Mouse (Mus musculus): ENCODE data around the gene F2rl3.

F2rl3 gene

DNA sequence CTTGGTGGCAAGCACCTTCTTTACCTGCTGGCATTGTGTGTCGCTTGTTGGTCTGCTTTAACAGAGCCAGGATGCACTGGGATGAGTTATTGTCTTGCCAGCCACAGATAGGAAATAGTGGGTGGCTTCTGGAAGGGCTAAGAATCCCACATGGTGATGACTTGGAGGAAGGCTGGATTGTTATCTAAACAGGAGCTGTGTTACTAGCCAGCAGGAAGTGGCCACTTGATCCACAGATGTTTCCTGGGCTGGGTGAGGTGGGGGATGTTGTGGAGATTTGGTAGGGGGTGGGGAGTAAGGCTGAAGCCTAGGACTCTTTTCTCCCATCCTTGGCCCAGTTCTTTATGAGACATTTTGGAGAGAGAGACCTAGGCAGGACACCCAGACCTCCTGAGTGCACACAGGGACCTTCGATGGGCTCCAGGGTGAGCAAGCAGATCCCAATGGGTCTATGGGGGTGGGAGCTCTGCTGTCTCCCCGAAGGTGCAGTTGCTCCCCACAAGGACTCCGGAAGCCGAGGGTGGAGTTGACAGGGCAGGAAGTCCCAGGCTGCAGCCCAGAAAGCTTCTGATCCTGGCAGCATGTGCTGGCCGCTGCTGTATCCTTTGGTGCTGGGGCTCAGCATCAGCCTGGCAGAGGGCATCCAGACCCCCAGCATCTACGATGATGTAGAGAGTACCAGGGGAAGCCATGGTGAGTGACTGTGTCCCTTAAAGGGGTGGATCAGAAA, at the start of gene F2rl3:
F2rl3 (plus strand) TSS at position 559 of the 730 bp plus-strand sequence.
- DNase-seq (ENCODE audit: low spot score in 2 of 2): no peak

DNA sequence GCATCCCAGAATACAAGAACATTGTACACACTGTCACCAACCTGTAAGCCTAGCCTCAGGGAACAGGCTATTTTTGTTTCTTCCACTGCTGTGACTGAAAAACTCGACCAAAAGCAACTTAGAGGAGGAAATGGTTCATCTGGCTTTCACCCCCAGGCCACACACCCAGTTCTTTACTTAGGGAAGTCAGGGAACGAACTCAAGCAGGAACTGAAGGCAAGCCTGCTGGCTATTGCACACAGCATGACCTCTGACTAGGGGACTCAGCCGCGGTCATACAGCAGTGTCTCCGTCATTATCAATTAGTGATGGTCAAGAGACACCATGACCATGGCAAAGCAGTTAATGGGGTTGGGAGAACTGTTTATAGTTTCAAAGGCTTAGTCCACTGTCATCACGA, 49.1 kb upstream of the F2rl3 start:
- no peak for DNase-seq (ENCODE audit: low spot score in 2 of 2)

DNA sequence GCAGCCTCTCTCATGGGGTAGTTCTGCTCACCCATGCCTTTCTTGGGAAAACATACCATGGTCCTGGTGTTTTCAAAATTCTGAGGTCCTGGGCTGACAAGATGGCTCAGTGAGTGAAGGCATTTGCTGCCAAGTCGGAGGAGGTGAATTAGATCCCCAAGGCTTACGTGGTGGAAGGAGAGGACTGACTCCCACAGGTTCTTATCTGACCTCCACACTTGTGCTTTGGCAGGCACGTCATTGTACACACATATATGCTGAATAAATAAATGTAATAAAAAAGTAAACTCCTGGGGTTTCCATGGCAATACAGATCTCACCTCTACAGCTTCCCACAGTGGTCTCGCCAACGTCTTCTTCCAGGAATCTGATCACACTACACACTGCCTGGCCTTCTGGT, 45.1 kb upstream of the F2rl3 start:
- no peak for DNase-seq (ENCODE audit: low spot score in 2 of 2)

- DNase-seq (ENCODE audit: low spot score in 2 of 2): no peak
Observed at GRCm38 (mm10) chr8:72720541-72720940, 41.1 kb upstream of the F2rl3 start.

DNA sequence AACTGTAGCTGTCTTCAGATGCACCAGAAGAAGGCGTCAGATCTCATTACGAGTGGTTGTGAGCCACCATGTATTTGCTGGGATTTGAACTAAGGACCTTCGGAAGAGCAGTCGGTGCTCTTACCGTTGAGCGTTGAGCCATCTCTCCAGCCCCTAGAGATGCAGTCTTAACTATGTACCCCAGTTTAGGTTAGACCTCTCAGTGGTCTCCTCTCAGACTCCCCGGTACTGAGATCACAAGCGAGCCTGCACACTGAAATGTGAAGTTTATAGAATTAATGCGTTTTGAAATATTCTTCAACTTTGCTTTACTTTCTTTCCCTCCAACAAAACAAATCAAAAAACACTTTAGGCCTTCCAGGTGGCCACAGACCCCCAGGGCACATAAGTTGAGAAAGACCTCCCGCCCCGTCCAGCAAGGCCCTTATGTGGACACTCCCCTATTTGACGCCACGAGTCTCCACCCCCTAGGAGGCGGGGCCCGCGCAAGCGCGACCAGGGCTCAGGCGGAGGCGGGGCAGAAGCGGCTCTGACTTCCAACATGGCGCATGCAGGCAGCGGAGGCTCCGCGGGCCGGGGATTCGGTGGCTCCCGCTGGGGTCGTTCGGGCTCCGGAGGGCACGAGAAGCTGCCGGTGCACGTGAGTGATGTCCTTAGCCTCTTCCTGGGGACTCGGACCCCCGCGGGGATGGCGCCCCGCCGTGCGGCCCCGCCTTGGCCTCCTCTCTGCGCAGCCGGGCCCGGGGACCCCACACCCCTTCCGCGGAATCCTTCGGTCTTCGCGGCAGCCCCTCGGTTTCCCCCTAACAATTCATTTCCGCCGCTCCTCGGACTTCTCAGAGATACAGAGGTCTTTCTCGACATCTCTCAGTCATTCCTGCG, 38.7 kb upstream of the F2rl3 start, which contains the start of gene Sin3b:
Sin3b (plus strand) TSS at position 517 of the 882 bp plus-strand sequence.
- peak; percentile 84 to 89 for DNase-seq (ENCODE audit: low spot score in 2 of 2)

DNA sequence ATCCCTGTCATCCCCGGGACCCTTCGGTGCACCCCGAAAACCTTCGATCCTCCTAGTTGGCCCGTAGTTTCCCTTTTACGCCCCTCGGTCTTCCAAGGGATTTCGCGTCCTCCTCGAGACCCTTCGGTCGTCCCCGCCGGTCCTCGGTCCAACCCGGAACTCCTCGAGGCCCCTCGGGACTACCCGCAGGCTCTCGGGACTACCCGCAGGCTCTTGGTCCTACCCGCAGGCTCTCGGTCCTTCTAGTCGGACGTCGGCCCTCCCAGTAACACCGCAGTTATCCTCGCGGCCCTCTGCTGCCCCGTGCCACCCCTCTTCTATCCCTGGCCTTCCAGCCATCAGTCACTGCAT, 38.1 kb upstream of the F2rl3 start:
- DNase-seq (ENCODE audit: low spot score in 2 of 2): no peak

DNA sequence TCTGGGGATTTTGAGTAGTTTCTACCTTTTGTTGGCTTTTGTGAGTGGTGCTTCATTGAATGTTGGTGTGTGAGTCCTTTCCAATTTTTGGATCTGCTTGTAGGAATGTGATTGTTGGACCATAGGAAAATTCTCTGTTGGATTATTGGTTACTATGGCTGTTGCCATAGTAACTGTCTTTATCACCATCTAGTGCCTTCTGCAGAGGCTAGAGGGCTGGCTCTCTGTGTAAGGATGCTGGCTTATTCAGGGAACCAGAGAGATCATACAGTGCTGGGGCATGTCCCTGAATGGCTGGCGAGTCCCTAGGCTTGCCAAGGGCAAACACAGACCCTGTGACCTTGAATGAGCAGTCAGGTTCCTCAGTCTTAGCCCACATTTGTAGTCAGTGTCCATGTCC, 33.0 kb upstream of the F2rl3 start:
- no peak for DNase-seq (ENCODE audit: low spot score in 2 of 2)

- no peak for DNase-seq (ENCODE audit: low spot score in 2 of 2)
Observed at GRCm38 (mm10) chr8:72735001-72735400, 26.7 kb upstream of the F2rl3 start.

DNA sequence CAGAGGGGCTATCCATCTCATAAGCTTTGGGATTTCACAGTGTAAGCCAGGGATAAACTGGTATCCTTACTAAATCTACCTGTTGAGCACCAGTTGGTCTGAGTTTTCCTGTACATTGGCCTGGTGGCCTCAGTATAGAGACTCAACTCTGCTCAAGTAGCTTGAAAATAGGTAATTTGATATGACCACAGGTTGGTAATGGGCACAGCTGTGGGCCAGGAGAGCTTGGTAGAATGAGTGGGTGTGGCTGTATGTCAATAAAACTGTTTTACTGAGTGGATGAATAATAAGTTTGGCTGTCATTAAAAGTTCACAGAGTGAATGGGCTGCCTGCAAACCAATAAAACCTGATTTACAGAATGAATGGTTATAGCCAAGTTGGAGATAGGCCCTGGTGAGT, 24.8 kb upstream of the F2rl3 start:
- no peak for DNase-seq (ENCODE audit: low spot score in 2 of 2)

- DNase-seq (ENCODE audit: low spot score in 2 of 2): peak; percentile 47 to 49
Observed at GRCm38 (mm10) chr8:72746061-72746460, 15.6 kb upstream of the F2rl3 start.

DNA sequence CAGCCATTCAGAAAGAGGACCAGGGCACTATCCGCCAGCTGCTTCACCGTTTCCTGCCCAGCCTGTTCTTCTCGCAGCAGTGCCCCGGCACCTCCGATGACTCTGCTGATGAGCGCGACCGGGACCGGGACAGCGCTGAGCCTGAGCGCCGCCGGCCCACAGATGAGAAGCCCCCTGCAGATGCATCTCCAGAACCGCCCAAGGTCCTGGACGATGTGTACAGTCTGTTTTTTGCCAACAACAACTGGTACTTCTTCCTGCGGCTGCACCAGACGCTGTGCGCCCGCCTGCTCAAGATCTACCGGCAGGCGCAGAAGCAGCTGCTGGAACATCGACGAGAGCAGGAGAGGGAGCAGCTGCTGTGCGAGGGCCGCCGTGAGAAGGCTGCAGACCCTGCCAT, 11.8 kb upstream of the F2rl3 start:
- DNase-seq (ENCODE audit: low spot score in 2 of 2): no peak

- no peak for DNase-seq (ENCODE audit: low spot score in 2 of 2)
Observed at GRCm38 (mm10) chr8:72750266-72750665, 11.4 kb upstream of the F2rl3 start.

- DNase-seq (ENCODE audit: low spot score in 2 of 2): no peak
Observed at GRCm38 (mm10) chr8:72751126-72751525, 10.6 kb upstream of the F2rl3 start.

- DNase-seq (ENCODE audit: low spot score in 2 of 2): no peak
Observed at GRCm38 (mm10) chr8:72752289-72752688, 9.4 kb upstream of the F2rl3 start.

- DNase-seq (ENCODE audit: low spot score in 2 of 2): no peak
Observed at GRCm38 (mm10) chr8:72753165-72753564, 8.5 kb upstream of the F2rl3 start.

DNA sequence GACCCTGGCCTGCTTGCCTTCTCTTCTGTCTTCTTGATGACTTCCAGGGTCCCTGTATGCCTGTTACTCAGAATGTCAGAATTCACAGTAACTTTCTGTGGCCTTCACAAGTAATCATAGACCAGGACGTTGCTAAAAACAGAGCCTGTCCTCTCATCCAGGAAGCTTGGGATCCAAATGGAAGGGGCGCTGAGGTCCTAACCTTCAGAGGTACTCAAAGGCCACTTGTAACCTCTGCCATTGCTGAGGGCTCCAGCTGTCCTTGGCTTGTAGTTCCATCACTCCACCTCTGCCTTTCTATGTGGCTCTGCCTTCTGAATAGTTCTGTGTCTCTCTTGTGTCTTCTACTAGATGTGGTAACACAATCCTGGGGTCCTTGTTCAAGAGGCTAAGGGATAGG, 7.9 kb upstream of the F2rl3 start:
- DNase-seq (ENCODE audit: low spot score in 2 of 2): no peak

- no peak for DNase-seq (ENCODE audit: low spot score in 2 of 2)
Observed at GRCm38 (mm10) chr8:72756031-72756430, 5.6 kb upstream of the F2rl3 start.

GRCm38 (mm10) chr8:72756771-72757390, 4.8 kb upstream of the F2rl3 start:
- no peak for DNase-seq (ENCODE audit: low spot score in 2 of 2)

DNA sequence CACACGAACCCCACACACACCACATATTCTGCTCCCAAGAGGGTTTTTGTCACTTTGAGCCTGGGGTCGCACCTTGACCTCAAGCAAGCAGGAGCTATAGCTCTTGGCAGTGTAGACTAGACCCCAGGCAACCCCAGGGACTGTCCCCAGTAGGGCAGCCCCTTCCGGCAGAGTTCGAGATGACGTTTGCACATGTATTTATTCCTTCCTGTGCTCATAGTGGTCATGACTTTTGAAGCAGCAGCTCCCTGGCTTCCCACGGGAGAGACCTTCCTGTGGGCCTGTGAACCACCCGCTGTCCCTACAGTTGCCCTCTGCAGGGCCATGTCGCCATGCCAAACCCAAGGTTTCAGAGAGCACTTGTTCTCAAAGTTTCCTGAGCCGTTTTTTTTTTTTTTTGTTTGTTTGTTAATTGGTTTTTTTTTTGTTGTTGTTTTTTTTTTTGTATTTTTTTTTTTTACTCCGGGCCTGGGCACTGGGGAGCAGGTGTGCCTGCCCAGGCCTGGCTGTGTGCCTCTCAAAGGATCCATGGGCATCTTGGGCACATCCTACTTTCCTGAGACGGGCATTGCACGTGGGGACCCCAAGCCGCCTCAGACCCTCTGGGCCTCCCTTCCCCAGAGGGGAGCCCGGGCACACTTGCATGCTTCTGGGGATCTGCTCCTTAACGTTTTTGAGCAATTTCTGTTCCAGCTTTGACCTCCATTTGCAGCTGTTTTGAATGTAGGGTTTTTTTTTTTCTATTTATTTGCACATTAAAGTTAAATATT, 4.1 kb upstream of the F2rl3 start:
- no peak for DNase-seq (ENCODE audit: low spot score in 2 of 2)

DNA sequence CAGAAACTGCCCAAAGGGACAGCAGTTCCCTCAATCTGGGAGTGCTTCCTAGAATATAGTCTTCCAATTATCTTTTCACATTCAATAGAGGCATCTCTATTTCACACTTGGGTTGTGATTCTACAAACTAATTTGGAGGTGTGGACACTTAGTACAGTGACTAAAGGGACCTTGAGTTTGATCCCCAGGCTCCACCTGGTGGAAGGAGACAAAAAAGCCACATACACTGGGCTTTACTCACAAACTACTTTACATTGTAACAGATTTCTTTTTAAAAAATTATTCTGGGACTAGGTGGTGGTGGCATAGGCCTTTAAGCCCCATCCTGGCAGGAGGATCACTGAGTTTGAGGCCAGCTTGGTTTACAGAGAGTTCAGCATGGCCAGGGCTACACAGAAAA, 3.4 kb upstream of the F2rl3 start:
- DNase-seq (ENCODE audit: low spot score in 2 of 2): no peak

DNA sequence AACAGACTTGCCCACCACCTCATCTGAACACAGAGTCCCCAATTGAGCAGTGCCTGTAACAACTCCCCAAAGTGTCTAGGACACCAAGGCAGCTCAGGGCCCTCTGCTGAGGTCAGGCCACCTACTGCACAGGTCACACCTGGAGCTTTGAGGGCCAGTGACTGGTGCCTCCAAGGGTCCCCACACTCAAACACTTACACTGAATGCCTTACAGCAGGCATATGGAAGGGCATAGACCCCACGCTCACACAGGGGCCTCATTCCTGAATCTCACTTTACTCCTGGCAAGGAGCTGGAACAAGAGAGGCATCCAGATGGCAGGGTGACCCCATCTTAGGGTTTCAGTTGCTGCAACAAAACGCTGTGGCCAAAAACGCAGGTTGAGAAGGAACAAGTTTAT, 1.5 kb upstream of the F2rl3 start:
- DNase-seq (ENCODE audit: low spot score in 2 of 2): no peak

DNA sequence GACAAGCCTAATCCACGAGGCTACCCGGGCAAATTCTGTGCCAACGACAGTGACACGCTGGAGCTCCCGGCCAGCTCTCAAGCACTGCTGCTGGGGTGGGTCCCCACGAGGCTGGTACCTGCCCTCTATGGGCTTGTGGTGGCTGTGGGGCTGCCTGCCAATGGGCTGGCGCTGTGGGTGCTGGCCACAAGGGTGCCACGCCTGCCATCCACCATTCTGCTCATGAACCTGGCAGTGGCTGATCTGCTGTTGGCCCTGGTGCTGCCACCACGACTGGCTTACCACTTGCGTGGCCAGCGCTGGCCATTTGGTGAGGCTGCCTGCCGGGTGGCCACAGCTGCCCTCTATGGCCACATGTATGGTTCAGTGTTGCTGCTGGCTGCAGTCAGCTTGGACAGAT, 626 bp downstream of the F2rl3 start:
- DNase-seq (ENCODE audit: low spot score in 2 of 2): no peak
